Mouse (Mus musculus) heart, postnatal 10 days (tissue): ENCODE measurements around the gene Wdr47. TPM values are rescaled to one million over a fixed set of nuclear protein-coding genes. Genes with fewer than 3 reads are reported as not detected.
"Not testable (repeated sequence)": the region's sequence is repeated elsewhere in the genome, so short reads cannot be mapped to it uniquely, and the experiment has no call there.

ENCODE experiments used
- DNase-seq, 2 experiments: peaks; one replicate each; pipeline ENCODE4 v3.0.0; 2021
- intact Hi-C: fragments of 180-260 bp; cut with DNase I; formaldehyde crosslinking; loops from one replicate; pipeline ENCODE4 v1.15.1; 2025
- total RNA-seq, 2 experiments: library from RNA; stranded (reverse); gene quantifications; 2 replicates each; pipeline ENCODE4 v1.2.3; 2021

Wdr47 gene
- total RNA-seq = 1 to 10 TPM; 8.4 to 8.7 TPM

DNA sequence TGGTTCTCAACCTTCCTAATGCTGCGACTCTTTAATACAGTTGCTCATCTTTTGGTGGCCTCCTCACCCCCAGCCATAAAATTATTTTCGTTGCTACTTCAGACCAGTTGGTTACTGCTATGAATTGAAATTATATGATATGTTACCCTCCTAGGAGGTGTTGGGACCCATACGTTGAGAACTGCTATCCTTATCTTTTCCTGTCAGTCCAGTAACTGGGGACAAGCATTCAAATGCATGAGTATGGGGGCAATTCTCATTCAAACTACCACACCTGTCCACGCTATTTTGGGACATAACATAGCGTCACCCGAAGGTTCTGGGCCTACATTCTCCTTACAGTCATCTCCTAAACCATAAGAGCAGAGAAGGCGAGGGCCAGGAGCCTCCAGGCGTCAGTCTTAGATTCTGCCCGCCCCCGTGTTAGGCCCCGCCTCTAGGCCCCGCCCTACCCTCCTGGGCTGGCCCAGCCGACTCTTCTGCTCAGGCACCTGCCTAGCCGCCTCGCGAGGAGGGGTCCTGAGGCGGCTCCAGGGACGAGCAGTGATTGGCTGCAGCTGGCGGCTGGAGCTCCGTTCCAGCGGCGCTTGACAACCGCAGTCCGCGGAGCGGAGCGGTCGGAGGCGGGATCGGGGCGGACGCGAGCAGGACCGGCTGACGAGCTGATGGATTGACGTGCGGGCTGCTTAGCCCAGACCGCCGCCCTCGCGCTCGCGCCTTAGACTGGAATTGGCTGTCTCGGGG is at the start of gene Wdr47:
Gene Wdr47 (plus strand): TSS at position 494 of the 744 bp plus-strand sequence.
- DNase-seq = peak; percentile 97
- intact Hi-C loops = no loop called here

DNA sequence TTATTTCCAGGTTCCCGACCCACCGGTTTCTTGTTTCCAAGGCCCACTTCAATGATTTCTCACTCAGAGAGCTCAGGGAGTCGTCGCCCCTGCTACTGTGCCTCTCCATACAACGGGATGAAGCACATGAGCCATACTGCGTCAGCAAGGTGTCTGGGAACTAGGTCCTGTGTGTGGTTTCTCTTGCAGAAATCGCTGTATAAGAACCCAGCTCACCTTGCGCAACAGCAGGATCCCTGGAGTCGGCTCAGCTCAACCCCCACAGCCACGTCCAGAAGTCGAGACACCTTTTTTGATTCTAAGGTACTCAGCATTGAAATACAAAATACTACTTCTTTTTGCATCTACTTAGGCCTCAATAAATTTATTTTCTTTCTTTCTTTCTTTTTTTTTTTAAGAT is 48.8 kb upstream of the Wdr47 start:
- DNase-seq = no peak
- intact Hi-C loops = no loop called here

DNA sequence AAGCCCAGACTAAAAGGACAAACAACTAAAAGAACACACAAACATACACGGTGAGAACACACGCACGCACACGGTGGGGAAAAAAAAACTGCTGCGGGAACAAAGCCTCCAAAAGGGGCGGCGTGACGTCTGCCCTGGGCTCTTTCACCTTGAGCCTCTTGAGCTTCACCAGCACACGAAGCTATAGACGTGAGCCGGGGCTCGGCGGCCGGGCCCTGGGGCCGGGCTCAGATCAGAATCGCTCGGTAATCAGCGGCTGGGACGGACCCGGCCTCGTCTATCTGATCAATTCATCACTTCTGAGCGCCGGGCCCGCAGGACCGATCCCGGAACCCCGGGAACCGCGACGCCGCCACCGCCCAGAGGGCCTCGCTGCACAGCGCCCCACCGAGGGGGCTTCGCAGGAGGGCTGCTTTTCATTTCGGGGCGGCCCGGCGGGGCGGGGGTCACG is 36.9 kb upstream of the Wdr47 start:
- intact Hi-C loops = loop anchor here (1.0 to 2.0 kb wide), 2 partner anchors 16 to 153 kb away; no protein-coding TSS in a partner anchor
- no peak for DNase-seq

DNA sequence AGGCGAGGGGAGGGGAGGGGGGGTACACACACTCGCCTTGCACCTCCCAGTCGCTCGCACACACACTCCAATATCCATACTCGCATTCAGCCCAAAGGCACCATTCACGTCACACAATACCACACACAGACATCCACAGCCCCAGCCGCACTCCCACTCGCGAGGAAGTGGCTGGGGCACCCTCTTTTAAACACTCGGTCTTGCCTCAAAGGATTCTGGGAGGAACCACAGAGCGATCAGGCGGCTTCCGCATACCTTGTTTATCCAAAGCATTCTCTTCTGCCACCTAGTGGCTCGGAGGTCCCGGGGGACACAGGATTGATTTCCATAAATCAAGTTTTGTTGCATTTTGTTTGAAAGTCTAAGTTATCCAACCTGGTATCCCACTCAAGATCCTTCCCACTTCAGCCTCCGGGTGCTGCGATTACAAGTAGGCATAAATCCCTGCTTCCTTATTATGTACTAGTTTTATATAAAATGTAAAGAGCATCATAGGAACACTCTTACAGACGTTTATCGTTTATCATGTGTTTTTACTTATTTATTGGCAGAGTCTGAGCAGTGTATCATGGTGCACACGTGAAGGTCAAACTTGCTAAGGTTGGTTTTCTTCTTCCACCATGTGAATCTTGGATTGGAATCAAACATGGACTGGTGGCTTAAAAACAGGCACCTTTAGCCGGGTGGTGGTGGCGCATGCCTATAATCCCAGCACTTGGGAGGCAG is 36.3 kb upstream of the Wdr47 start:
- intact Hi-C loops = loop anchor here (1.0 to 2.0 kb wide), 2 partner anchors 16 to 154 kb away; no protein-coding TSS in a partner anchor
- DNase-seq = peak; percentile 94 to 96

- intact Hi-C loops = no loop called here
- no peak for DNase-seq
These were observed 33.2 kb upstream of the Wdr47 start for GRCm38 (mm10) chr3:108557888-108558287.

DNA sequence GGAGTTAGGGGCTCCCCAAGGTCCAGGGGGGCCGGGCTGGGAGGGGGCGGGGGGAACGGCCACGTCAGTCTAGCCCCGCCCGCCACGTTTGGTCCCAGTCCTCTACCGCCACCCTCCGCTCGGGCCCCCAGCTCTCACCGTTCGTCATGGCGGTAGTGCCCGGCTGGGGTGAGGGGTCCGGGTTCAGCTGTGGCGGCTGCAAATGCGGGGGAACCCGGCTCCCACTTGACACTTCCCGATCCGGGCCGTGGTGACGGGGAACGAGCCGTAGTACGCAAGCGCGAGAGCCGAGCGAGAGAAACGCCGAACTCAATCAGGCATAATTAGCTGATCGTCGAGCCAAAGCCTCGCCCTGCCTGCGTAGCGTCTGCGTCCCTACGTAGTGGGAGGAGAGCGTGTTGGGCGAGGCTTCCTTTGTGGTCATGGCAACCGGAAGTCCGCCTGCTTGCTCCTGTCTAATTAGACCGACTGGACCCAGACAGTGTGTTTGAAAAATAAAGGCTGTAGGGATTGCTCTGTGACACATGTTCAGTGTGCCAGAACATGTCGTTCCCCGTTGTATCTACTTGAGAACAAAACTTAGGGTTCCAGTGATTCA is 28.8 kb upstream of the Wdr47 start, which contains the start of gene Tmem167b:
Gene Tmem167b (minus strand): TSS at position 334 of the 598 bp plus-strand sequence.
- intact Hi-C loops = loop anchor here (2.0 to 5.0 kb wide), 2 partner anchors 117 to 280 kb away; partner anchors contain the start of genes Sars and Sort1
- DNase-seq = peak; percentile 99

DNA sequence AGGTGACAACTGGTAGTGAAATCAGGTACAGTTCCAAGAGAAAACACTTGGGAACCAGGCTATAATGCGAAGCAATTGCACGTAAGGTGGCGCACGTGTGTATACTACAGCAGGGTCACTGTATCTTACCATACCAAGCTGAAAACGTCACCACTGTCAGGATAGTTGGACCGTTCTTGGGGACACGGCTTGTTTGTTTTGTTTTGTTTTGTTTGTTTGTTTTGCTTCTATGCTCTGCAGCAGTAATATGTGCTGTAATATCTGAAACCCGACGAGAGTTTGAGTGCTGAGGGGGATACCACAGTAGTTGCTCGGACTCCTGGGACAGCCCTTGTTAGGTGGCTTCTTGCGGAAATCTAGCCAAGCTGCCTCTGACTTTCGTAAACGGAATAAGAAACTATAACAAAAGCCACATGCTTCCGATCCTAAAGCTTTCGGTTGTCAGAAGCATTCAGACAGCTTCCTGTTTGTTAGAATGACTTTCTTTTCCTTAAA is 28.3 kb upstream of the Wdr47 start:
- intact Hi-C loops = loop anchor here (1.0 to 5.0 kb wide), 3 partner anchors 118 to 281 kb away; partner anchors contain the start of genes Sars and Sort1
- peak; percentile 36 to 53 for DNase-seq

- intact Hi-C loops = loop anchor here (1.0 to 5.0 kb wide), 3 partner anchors 119 to 281 kb away; partner anchors contain the start of genes Sars and Sort1
These were observed 27.8 kb upstream of the Wdr47 start for GRCm38 (mm10) chr3:108563309-108563708.

DNA sequence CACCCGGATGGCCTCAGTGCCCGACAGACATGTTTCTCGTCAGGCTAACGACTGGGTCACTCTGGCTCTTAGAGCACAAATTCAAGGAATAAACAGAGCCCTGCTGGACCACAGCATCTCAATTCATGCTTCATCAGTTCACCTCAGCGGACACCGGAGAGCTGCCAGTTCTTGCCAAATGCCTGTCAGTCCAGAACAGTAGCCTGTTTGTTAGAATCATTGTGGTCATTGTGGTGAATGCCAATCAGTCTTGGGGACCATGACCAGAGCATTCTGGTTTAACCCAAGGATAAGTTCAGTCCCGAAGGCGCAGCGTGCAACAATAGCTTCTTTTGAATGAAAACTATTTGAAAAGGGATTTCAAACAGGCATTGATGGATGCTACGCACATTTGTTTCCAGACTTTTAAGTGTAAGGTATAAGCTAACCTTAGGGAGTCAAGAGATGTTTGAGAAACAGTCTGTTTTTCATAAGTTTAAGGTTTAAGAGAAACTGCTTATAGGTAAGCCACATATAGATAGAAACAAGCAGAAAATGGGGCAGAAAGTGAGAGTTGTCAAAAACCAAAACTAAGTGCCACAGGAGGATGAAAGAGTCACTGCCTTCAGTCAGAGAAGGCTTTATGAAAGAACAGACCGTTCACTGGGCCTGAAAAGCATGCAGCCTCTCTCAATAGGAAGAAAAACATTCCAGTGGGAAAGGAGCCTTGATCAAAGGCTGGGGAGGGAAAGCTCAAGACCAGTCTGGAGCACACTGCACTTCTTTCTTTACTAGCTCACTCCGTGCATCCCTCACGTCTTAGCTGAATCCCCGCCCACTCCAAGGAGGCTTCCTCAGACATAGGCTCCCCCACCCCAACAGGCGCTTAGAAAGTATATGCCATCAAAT is 22.8 kb upstream of the Wdr47 start:
- DNase-seq = no peak
- intact Hi-C loops = no loop called here

More at GRCm38 (mm10) chr3:108563309-108563708, 27.8 kb upstream of the Wdr47 start:
- DNase-seq = peak; percentile 87 to 90

DNA sequence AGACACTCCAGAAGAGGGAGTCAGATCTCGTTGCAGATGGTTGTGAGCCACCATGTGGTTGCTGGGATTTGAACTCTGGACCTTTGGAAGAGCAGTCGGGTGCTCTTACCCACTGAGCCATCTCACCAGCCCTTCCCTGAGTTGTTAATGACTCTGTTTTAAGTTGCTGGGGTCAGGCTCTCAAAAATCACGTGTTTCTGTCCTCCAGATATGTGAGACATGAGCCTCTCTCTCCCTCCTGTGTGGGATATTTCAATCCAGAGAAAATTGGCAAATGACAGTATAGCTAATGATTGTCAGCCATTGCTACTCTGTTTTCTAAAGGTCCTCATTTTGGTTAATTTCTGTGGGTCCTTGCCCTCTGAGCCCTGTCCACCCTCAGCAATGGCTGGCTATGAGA is 21.4 kb upstream of the Wdr47 start:
- DNase-seq = not testable (repeated sequence)
- intact Hi-C loops = loop anchor here (5.0 kb wide), 1 partner anchor 83 kb away; the partner anchor contains the start of gene Clcc1

DNA sequence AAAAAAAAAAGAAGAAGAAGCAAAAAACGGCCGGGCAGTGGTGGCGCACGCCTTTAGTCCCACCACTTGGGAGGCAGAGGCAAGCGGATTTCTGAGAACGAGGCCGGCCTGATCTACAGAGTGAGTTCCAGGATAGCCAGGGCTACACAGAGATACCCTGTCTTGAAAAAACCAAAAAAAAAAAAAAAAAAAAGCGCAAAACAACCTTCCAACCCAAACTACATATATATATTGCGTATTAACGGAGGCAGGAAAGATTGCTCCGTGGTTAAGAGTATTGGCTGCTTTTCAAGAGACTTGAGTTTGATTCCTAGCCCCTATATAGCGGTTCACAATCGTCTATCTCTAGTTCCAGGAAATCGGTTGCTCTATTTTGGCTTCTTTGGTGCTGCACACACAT is 20.3 kb upstream of the Wdr47 start:
- no peak for DNase-seq
- intact Hi-C loops = loop anchor here (5.0 kb wide), 1 partner anchor 81 kb away; the partner anchor contains the start of gene Clcc1

GRCm38 (mm10) chr3:108571443-108572294 is 19.4 kb upstream of the Wdr47 start, which contains the start of gene Taf13:
TSS of gene Taf13 (plus strand) at chr3:108571698.
- intact Hi-C loops = loop anchor here (5.0 kb wide), 1 partner anchor 81 kb away; the partner anchor contains the start of gene Clcc1
- DNase-seq = peak; percentile 98

- DNase-seq = no peak
- intact Hi-C loops = loop anchor here (5.0 kb wide), 1 partner anchor 80 kb away; the partner anchor contains the start of gene Clcc1
These were observed 18.6 kb upstream of the Wdr47 start for GRCm38 (mm10) chr3:108572309-108573010.

- no peak for DNase-seq
- intact Hi-C loops = loop anchor here (5.0 kb wide), 1 partner anchor 78 kb away; the partner anchor contains the start of gene Clcc1
These were observed 17.1 kb upstream of the Wdr47 start for GRCm38 (mm10) chr3:108574018-108574417.

GRCm38 (mm10) chr3:108584580-108584979 is 6.5 kb upstream of the Wdr47 start:
- intact Hi-C loops = no loop called here
- no peak for DNase-seq

- intact Hi-C loops = no loop called here
- DNase-seq = no peak
These were observed 2.6 kb upstream of the Wdr47 start for GRCm38 (mm10) chr3:108588446-108588845.
